Mouse (Mus musculus) retina, adult 2 months (tissue): ENCODE results near the gene Ogg1.
"Not testable (repeated sequence)": the region's sequence is repeated elsewhere in the genome, so short reads cannot be mapped to it uniquely, and the experiment has no call there.

Source experiments
- DNase-seq: peaks from one replicate; pipeline ENCODE4 v3.0.0-alpha.2; 2012; ENCODE audit warnings: low read depth, low spot score

The Ogg1 gene

DNA sequence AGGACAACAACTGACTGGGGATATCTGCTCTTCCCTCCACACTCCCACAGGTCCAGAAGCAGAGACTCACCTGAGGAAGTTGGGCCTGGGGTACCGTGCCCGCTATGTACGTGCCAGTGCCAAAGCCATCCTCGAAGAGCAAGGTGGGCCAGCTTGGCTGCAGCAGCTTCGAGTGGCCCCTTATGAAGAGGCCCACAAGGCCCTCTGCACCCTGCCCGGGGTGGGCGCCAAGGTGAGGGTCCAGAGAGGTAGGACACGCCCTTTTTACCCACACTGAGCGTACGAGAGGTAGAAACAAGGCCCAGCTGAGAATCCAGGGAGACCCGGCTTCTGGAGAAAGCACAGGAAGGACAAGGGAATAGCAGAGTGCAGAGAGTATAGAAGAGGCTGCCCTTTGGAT is 4.9 kb downstream of the Ogg1 start:
- no peak for DNase-seq

DNA sequence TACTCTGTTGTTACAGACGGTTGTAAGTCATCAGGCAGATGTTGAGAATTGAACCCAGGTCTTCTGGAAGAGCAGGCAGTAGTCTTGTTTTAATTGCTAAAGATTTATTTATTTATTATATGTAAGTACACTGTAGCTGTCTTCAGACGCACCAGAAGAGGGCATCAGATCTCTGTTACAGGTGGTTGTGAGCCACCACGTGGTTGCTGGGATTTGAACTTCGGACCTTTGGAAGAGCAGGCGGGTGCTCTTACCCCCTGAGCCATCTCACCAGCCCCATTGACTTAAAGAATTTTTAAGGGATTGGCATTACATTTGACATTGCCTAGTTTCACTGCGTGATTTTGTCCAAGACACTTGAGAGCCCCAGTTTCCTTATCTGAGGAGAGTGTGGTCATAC is 6.0 kb downstream of the Ogg1 start:
- not testable (repeated sequence) for DNase-seq

DNA sequence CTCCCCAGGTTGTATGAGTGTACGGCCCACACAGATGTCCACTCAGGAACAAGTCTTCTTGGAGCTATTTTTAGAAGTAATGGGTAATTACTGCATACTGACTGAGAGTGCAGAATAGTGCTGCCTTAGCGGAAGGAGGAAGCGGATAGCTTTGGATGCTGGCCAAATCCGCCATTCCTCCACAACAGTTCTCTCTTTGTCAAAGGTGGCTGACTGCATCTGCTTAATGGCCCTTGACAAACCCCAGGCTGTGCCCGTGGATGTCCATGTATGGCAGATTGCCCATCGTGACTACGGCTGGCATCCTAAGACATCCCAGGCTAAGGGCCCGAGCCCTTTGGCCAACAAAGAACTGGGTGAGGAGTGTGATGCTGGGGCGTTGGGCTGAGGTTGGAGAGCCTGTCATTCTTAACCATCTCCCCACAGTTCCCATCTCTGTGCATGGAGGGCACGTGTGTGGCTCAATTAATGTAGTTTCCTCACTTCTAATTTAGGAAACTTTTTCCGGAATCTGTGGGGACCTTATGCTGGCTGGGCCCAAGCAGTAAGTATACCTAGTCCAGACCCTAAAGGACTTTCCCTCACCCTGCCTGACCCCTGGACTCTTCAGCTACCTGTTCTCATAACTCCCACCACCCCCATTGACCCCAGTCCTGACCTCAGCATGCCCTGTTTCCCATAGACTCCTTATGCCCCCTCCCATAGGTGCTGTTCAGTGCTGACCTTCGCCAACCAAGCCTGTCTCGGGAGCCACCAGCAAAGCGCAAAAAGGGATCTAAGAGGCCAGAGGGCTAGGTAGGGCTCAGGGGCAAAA is 6.6 kb downstream of the Ogg1 start:
- DNase-seq: no peak

DNA sequence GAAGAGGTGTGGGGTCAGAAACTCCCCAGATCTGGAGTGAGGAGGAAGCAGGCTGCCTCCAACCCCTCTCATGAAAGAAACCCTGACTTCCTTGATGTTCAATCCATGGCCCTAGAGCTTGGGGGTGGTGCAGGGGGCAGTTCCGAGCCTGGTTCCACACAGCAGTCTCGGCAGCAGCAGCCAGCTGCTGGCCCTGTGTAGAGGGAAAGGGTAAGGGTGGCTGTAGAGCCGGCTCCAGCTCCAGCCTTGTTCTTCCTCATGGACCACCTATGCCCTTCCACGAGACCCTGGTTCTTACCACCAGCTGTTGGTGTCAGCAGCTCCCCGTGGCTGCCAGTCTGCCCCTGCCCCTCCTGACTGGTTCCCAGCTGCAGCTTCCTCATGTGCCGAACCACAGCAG is 7.4 kb downstream of the Ogg1 start:
- no peak for DNase-seq

GRCm38 (mm10) chr6:113336852-113337620 is 10.3 kb downstream of the Ogg1 start:
- no peak for DNase-seq

GRCm38 (mm10) chr6:113341574-113341973 is 14.8 kb downstream of the Ogg1 start:
- DNase-seq: no peak

GRCm38 (mm10) chr6:113342297-113342696 is 15.5 kb downstream of the Ogg1 start:
- no peak for DNase-seq

- DNase-seq: no peak
Measured at GRCm38 (mm10) chr6:113343177-113344092, 16.7 kb downstream of the Ogg1 start, which contains the start of gene Camk1. Camk1 (minus strand) TSS chr6:113343984.

GRCm38 (mm10) chr6:113344321-113344720 is 17.5 kb downstream of the Ogg1 start:
- no peak for DNase-seq

DNA sequence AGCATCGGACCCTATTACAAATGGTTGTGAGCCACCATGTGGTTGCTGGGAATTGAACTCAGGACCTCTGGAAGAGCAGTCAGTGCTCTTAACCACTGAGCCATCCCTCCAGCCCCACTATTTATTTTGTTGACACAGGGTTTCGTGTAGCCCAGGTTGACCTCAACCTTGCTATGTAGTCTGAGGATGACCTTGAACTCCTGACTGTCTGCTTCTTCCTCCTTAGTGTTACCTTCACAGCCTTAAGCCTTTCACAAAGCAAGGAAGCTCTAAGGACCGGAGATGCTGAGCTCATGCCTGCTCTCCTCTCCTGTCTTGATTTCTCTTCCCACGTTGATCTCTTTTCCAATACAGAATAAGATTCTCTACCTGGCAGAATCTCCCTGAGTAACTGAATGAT is 20.1 kb downstream of the Ogg1 start:
- no peak for DNase-seq

DNA sequence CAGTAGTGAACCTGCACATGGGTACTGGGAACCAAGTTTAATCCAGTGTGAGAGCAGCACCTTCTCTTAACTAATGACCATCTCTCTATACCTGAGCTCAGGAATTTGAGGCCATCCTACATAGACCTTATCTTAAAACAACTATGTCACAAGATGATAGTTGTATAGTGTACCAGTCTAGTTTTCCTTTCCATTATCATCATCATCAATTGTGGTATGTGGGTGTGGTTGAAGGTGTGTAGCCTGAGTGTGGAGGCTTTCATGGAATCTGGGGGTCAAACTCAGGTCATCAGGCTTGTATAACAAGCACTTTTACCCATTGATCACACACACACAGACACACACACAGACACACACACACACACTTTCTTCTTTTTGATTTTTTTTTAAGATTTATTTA is 23.8 kb downstream of the Ogg1 start:
- DNase-seq: no peak

GRCm38 (mm10) chr6:113351161-113351560 is 24.4 kb downstream of the Ogg1 start:
- no peak for DNase-seq

- no peak for DNase-seq
Measured at GRCm38 (mm10) chr6:113351653-113352052, 24.9 kb downstream of the Ogg1 start.

DNA sequence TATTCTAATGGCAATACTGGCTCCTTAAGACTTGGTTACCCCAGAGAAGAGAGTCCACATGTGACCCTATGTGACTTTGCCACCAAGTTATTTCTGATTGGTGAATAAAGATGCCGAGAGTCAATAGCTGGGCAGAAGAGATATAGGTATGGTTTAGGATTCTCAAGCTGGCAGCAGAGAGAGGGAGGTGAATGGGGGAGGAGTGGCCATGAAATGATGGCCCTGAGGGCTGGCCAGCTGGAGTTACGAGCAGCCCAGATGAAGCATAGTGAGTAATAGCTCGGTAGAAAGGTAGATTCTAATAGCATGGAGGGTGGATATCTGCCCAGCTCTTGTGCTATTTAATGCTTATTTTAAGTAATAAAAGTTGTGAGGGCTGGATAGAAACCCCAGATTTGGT is 26.0 kb downstream of the Ogg1 start:
- DNase-seq: no peak

GRCm38 (mm10) chr6:113353696-113354095 is 26.9 kb downstream of the Ogg1 start:
- no peak for DNase-seq

DNA sequence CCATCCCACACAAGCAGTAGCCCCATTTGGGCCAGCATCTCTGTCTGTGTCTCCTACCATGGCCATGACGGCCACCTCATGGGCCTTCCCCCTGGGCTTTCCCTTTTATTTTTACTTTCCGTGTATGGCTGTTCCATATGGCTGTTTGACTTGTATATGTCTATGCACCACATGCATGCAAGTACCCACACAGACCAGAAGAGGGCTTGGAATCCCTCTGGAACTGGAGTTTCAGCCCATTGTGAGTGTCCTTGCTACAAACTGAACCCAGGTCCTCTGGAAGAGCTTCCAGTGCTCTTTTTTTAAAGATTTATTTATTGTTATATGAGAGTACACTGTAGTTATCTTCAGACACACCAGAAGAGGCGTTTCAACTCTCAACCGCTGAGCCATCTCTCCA is 34.7 kb downstream of the Ogg1 start:
- DNase-seq: no peak

- no peak for DNase-seq
Measured at GRCm38 (mm10) chr6:113362241-113362640, 35.5 kb downstream of the Ogg1 start.

- DNase-seq: no peak
Measured at GRCm38 (mm10) chr6:113364518-113365135, 37.9 kb downstream of the Ogg1 start.

DNA sequence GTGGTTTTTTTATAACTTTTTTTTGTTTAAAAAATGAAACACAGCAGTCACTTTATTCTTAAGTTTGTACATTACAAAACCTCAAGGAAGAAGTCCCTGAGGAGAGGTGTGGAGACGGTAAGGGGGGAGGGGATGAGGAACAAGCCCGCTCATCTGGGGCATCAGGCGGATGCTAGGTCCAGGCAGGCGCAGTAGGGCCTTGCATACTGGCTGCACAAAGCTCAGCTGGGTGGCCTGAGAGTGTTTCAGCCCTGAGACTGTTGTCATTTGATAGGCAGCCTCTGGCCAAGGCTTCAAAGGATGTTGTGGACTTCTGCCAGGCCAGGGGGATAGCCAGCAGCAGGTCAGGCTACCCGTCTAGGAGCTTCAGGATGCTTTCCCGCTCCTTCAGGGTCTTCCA is 39.9 kb downstream of the Ogg1 start:
- DNase-seq: no peak

DNA sequence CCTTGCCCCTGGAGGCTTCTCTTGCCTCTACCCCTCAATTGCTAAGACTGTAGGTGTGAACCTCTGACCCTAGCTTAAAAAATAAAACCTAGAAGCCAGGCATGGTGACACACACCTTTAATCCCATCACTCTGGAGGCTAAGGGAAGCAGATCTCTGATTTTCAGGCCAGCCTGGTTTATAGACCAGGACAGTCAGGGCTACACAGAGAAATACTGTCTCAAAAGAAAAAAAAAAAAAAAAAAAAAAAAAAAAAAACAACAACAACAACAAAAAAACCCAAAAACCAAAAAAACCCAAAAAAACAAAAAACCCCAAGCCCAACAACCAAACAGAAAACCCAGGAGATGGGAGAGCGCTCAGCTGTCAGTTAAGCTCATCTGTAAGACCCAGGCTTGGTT is 40.8 kb downstream of the Ogg1 start:
- no peak for DNase-seq

DNA sequence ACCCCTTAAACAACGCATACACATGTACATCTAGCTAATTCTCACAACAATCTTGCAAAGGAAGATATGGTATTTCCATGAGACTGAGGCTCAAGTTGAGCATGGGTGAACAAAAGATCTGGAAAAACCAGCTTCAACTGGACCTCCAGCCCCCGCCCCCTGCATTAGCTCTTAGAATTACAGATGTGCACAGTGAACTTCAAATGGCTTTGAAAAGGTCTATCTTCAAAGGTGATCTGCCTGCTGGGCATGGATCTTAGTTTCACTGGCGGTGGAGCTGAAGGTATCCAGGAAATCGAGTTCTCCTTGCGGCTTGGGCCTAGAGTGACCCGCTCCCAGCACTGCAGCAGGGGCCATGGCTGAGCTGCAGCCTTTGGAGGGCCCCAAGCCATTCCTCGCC is 41.4 kb downstream of the Ogg1 start:
- no peak for DNase-seq
